Mouse (Mus musculus) olfactory bulb, adult 2 months (tissue): ENCODE measurements around the gene Sez6l.

Experiments used
- CTCF ChIP-seq: fragments of 200-500 bp; IDR thresholded peaks from 2 replicates; pipeline ENCODE4 v1.5.1; 2012; ENCODE audit warnings: low read depth, mild to moderate bottlenecking, low read length, moderate library complexity; ENCODE audit not compliant: insufficient read depth
- POLR2A ChIP-seq: fragments of 200-500 bp; IDR thresholded peaks from 2 replicates; pipeline ENCODE4 v1.6.1; 2012; ENCODE audit warnings: mild to moderate bottlenecking, low read depth, low read length, moderate library complexity; ENCODE audit not compliant: insufficient read depth

DNA sequence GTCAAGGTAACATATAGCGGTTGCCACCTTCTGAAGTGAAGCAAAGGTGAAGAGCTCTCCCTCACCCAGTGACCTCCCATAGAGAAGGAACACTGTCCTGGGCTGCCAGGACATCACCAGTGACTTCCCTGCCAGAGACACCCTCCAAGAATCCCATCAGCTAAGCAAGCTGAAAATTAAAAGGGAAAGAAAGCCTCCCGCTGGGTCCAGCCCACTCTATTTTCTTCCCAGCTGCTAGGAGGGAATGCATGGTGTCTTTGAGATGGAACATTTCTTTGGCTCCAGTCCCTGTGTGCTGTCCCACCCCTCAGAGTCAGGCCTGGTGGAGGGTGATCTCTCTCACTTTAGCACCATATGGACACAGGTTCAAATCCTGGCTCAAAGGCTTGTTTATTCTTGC, 58.2 kb downstream of the Sez6l start:
- no peak for TF ChIP-seq POLR2A
- TF ChIP-seq CTCF = no peak
